Mouse (Mus musculus) liver, postnatal 0 days (tissue): ENCODE data around the gene Scarb2.

Experiments used
- CTCF ChIP-seq: sonication (generic); IDR thresholded peaks from 2 replicates; pipeline ENCODE4 v1.5.1; 2016; ENCODE audit warnings: antibody characterized with exemption, low read depth
- EP300 ChIP-seq: IDR thresholded peaks from 2 replicates; pipeline ENCODE4 v1.6.1; 2016; ENCODE audit warnings: antibody characterized with exemption, low read depth, mild to moderate bottlenecking

GRCm38 (mm10) chr5:92396476-92396875 lies 110.2 kb downstream of the Scarb2 start:
- TF ChIP-seq CTCF (no peak), EP300 (peak; percentile 71)
